Mouse (Mus musculus) 3T3-L1 (cell line): ENCODE results near the gene Dvl1.
A peak's percentile ranks its signal among the peaks of the same experiment; 100 is the strongest.

Experiments used
- DNase-seq: peaks from one replicate; pipeline ENCODE4 v3.0.0-alpha.2; 2015; ENCODE audit warnings: low read depth, low spot score

Gene Dvl1

GRCm38 (mm10) chr4:155840076-155841002 lies 6.9 kb upstream of the Dvl1 start:
- DNase-seq: peak; percentile 70

GRCm38 (mm10) chr4:155841003-155841454 lies 6.2 kb upstream of the Dvl1 start:
- DNase-seq: peak; percentile 38

GRCm38 (mm10) chr4:155841651-155842270 lies 5.4 kb upstream of the Dvl1 start:
- no peak for DNase-seq

GRCm38 (mm10) chr4:155843231-155843630 lies 4.0 kb upstream of the Dvl1 start:
- no peak for DNase-seq

GRCm38 (mm10) chr4:155847591-155848352 lies 570 bp downstream of the Dvl1 start:
- peak; percentile 49 for DNase-seq

- no peak for DNase-seq
These were observed 1.4 kb downstream of the Dvl1 start for GRCm38 (mm10) chr4:155848434-155849095.

- DNase-seq: no peak
These were observed 2.2 kb downstream of the Dvl1 start for GRCm38 (mm10) chr4:155849391-155849790.

- DNase-seq: no peak
These were observed 2.7 kb downstream of the Dvl1 start for GRCm38 (mm10) chr4:155849792-155850451.

GRCm38 (mm10) chr4:155851368-155851767 lies 4.2 kb downstream of the Dvl1 start:
- DNase-seq: peak; percentile 43

- peak; percentile 37 for DNase-seq
These were observed 4.8 kb downstream of the Dvl1 start for GRCm38 (mm10) chr4:155851951-155852411.

GRCm38 (mm10) chr4:155853421-155853820 lies 6.2 kb downstream of the Dvl1 start:
- DNase-seq: no peak

- DNase-seq: no peak
These were observed 7.8 kb downstream of the Dvl1 start for GRCm38 (mm10) chr4:155854991-155855390.

- no peak for DNase-seq
These were observed 8.9 kb downstream of the Dvl1 start for GRCm38 (mm10) chr4:155856071-155856470.

GRCm38 (mm10) chr4:155856881-155857280 lies 9.7 kb downstream of the Dvl1 start:
- DNase-seq: no peak

GRCm38 (mm10) chr4:155859318-155859717 lies 12.1 kb downstream of the Dvl1 start:
- peak; percentile 43 for DNase-seq

- no peak for DNase-seq
These were observed 14.6 kb downstream of the Dvl1 start for GRCm38 (mm10) chr4:155861787-155862186.

GRCm38 (mm10) chr4:155863001-155863400 lies 15.8 kb downstream of the Dvl1 start, which contains the start of gene Tas1r3:
Gene Tas1r3, minus strand, starts transcription at chr4:155863362.
- no peak for DNase-seq

GRCm38 (mm10) chr4:155868614-155869298 lies 21.6 kb downstream of the Dvl1 start:
- DNase-seq: peak; percentile 68

- DNase-seq: peak; percentile 93
These were observed 22.3 kb downstream of the Dvl1 start, which contains the start of the genes Cptp and Ints11 for GRCm38 (mm10) chr4:155869317-155870033. Gene Cptp, minus strand, starts transcription at chr4:155869440. Gene Ints11, plus strand, starts transcription at chr4:155869546.
